Mouse (Mus musculus): ENCODE data around the gene Pgm1. TPM values are rescaled to one million over a fixed set of nuclear protein-coding genes. Genes with fewer than 3 reads are reported as not detected.

Gene Pgm1
- polyA plus RNA-seq, 1 experiment from 2014 or later = 213 TPM

DNA sequence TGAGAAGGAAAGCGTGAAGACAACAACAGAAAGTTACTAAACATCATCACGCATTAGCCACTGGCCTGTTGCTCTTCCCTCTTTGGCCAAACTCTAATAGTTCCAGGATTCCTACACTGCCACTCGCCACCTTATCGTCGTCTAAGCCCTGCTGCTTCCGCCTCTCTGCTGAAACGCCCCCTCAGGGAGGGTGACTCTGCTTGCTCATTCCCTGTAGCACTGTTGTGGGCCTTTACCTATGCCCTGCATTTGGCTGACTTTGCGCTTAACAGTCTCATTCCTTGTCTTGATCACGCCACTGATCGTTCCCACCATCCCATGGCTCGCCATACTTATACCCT is 2.0 kb downstream of the Pgm1 start:
- ATAC-seq (ENCODE audit: low read depth) = no peak
- peak overlapping the region; percentile 74 for H3K4me2 ChIP-seq (ENCODE audit: low read depth, low read length)
- H3K4me1 ChIP-seq (ENCODE audit: control insufficient read depth, low read depth, low read length) = no peaks in the 10 kb centered on the region; the same call in none of the 2 replicates
- no peak overlapping the region; the same call in 1 of the 2 replicates for H3K9ac ChIP-seq (ENCODE audit: low read depth, low read length)
- WGBS (ENCODE audit: insufficient replicate concordance) = 57% methylated on average over 11 of the region's 11 CpGs
- H3K36me3 ChIP-seq (ENCODE audit: control insufficient read depth, insufficient read depth) = no peaks in the 10 kb centered on the region
- no peaks in the 10 kb centered on the region for H3K9me3 ChIP-seq (replicated peaks; ENCODE audit: control insufficient read depth, low read length)
- no peaks in the 10 kb centered on the region for H3K27me3 ChIP-seq (ENCODE audit: control insufficient read depth, insufficient read depth, low read depth, low read length)
- peak overlapping the region; percentile 71 for H3K4me3 ChIP-seq (ENCODE audit: low read depth, low read length)
- H3K27ac ChIP-seq (ENCODE audit: low read length) = no peak overlapping the region; the same call in 1 of the 2 replicates

DNA sequence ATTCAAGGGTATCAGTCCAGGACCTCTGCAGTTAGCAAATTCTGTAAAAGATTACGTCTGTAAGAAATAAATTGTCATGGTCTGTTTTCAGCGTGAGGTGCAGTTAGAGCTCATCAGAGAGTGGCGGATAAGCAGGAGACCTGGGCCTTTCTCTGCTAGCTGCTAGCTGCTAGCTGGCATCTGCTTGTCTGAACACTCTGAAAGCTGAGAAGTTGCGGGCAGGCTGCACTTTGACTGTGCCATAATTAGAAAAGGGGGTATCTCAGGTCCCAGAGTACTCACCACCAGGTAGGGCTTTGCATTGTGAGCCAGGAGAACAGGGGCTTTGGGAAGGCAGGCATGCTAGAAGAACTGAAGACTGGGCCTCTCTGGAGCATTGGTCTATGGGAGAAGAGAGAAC is 2.6 kb downstream of the Pgm1 start:
- no peaks in the 10 kb centered on the region for H3K36me3 ChIP-seq (ENCODE audit: control insufficient read depth, insufficient read depth)
- 79% methylated on average over 4 of the region's 4 CpGs for WGBS (ENCODE audit: insufficient replicate concordance)
- H3K4me2 ChIP-seq (ENCODE audit: low read depth, low read length) = peak overlapping the region; percentile 74; the same call in 1 of the 2 replicates

DNA sequence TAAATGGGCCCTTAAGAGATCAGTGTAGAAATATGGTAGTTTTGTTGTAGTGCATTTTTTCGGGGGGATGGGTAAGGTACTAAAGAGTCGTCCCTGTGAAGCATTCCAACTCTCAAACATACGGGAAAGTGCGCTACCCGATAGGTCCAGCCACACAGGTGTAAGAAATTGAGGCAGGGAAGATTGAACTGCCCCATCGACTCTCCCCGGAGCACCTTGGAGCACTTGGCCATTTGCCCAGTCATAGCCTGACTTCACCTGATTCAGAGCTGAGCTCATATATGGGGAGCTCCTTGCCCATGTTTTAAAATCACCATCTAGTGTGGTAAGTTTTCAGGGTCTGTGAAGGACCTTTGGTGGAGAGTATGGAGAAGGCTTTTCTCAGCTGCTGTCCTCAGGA is 5.6 kb downstream of the Pgm1 start:
- Histone ChIP-seq H3K9ac (ENCODE audit: low read depth, low read length) (no peak overlapping the region), H3K4me3 (ENCODE audit: low read depth, low read length) (no peak overlapping the region), H3K27ac (ENCODE audit: low read length) (no peak overlapping the region), H3K4me2 (ENCODE audit: low read depth, low read length) (no peak overlapping the region), H3K27me3 (ENCODE audit: control insufficient read depth, insufficient read depth, low read depth, low read length) (no peaks in the 10 kb centered on the region), H3K36me3 (ENCODE audit: control insufficient read depth, insufficient read depth) (no peaks in the 10 kb centered on the region), H3K4me1 (ENCODE audit: control insufficient read depth, low read depth, low read length) (no peaks in the 10 kb centered on the region; the same call in none of the 2 replicates), H3K9me3 (replicated peaks; ENCODE audit: control insufficient read depth, low read length) (no peaks in the 10 kb centered on the region)
- ATAC-seq (ENCODE audit: low read depth) = no peak
- WGBS (ENCODE audit: insufficient replicate concordance) = 78% methylated on average over 7 of the region's 7 CpGs

More for the DNA sequence above, 2.6 kb downstream of the Pgm1 start:
- H3K4me3 ChIP-seq (ENCODE audit: low read depth, low read length) = peak overlapping the region; percentile 13
- no peaks in the 10 kb centered on the region; the same call in none of the 2 replicates for H3K4me1 ChIP-seq (ENCODE audit: control insufficient read depth, low read depth, low read length)
- no peak overlapping the region for H3K27ac ChIP-seq (ENCODE audit: low read length)
- no peaks in the 10 kb centered on the region for H3K27me3 ChIP-seq (ENCODE audit: control insufficient read depth, insufficient read depth, low read depth, low read length)
- ATAC-seq (ENCODE audit: low read depth) = no peak
- no peaks in the 10 kb centered on the region for H3K9me3 ChIP-seq (replicated peaks; ENCODE audit: control insufficient read depth, low read length)
- no peak overlapping the region for H3K9ac ChIP-seq (ENCODE audit: low read depth, low read length)

DNA sequence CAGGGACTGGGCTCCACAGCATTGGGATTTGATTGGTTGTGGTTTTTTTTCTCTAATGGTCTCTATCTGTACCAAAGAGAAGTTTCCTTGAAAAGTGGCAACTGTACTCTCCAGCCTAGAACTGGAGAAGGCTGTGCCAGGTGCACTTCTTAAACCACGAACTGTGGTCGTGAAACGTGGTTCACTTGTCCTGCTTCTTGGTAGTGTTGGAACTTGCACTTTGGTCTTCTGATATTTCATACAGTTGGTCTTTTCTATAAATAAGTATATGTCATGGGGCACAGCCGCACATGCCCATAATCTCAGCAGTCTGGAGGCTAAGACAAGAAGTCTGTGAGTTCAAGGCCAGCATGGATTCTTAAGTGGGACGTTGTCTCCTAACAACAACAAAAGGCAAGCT is 7.1 kb downstream of the Pgm1 start:
- no peaks in the 10 kb centered on the region for H3K9me3 ChIP-seq (replicated peaks; ENCODE audit: control insufficient read depth, low read length)
- H3K27ac ChIP-seq (ENCODE audit: low read length) = no peak overlapping the region
- no peak overlapping the region for H3K9ac ChIP-seq (ENCODE audit: low read depth, low read length)
- no peaks in the 10 kb centered on the region for H3K27me3 ChIP-seq (ENCODE audit: control insufficient read depth, insufficient read depth, low read depth, low read length)
- WGBS (ENCODE audit: insufficient replicate concordance) = 64% methylated on average over 5 of the region's 5 CpGs
- no peak for ATAC-seq (ENCODE audit: low read depth)
- no peaks in the 10 kb centered on the region; the same call in none of the 2 replicates for H3K4me1 ChIP-seq (ENCODE audit: control insufficient read depth, low read depth, low read length)
- no peak overlapping the region for H3K4me2 ChIP-seq (ENCODE audit: low read depth, low read length)
- no peaks in the 10 kb centered on the region for H3K36me3 ChIP-seq (ENCODE audit: control insufficient read depth, insufficient read depth)
- H3K4me3 ChIP-seq (ENCODE audit: low read depth, low read length) = no peak overlapping the region

DNA sequence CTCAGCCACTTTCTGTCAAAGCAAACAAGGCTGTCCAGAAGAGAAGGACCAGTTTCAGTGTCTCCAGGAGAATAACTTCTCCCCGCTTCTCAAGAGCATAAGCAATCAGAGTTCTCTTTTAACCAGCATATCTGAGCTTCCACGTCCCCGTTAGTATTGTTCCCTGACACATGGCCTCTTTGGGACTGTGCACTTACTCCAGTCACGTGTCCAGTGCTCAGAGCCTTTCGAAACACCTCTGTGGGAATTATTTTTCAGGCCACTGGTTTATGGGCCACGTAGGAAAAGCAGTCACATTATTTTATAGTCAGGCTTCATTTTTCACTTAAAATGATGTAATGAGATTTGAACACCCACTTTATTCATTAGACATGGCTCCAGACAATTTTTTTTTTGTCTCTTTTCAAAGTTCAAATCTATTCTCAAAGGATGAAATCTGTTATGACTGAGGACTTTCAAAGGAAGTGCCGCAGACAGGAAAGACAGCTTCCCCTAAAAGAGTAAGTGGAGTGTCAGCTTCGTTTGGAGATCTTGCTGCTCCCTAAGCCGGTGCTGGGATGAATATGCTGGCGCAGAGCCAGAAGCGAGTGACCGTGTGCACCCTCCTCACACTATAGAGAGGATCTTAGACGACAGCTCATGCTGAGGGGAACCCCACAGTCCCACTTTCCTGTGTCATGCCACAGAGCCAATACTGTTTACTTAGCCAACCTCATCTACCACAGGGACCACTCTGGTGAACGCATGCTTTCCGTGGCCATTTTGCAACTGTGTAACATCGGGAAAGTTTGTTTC is 10.7 kb downstream of the Pgm1 start:
- Histone ChIP-seq H3K4me3 (ENCODE audit: low read depth, low read length) (no peak overlapping the region), H3K9me3 (replicated peaks; ENCODE audit: control insufficient read depth, low read length) (no peaks in the 10 kb centered on the region), H3K9ac (ENCODE audit: low read depth, low read length) (no peak overlapping the region), H3K36me3 (ENCODE audit: control insufficient read depth, insufficient read depth) (no peaks in the 10 kb centered on the region), H3K4me1 (ENCODE audit: control insufficient read depth, low read depth, low read length) (no peaks in the 10 kb centered on the region; the same call in none of the 2 replicates), H3K27me3 (ENCODE audit: control insufficient read depth, insufficient read depth, low read depth, low read length) (no peaks in the 10 kb centered on the region), H3K27ac (ENCODE audit: low read length) (no peak overlapping the region), H3K4me2 (ENCODE audit: low read depth, low read length) (no peak overlapping the region)
- ATAC-seq (ENCODE audit: low read depth) = 0 out of 2 replicates have a peak, but pooled peaks have one; percentile 16
- 57% methylated on average over 16 of the region's 16 CpGs for WGBS (ENCODE audit: insufficient replicate concordance)

DNA sequence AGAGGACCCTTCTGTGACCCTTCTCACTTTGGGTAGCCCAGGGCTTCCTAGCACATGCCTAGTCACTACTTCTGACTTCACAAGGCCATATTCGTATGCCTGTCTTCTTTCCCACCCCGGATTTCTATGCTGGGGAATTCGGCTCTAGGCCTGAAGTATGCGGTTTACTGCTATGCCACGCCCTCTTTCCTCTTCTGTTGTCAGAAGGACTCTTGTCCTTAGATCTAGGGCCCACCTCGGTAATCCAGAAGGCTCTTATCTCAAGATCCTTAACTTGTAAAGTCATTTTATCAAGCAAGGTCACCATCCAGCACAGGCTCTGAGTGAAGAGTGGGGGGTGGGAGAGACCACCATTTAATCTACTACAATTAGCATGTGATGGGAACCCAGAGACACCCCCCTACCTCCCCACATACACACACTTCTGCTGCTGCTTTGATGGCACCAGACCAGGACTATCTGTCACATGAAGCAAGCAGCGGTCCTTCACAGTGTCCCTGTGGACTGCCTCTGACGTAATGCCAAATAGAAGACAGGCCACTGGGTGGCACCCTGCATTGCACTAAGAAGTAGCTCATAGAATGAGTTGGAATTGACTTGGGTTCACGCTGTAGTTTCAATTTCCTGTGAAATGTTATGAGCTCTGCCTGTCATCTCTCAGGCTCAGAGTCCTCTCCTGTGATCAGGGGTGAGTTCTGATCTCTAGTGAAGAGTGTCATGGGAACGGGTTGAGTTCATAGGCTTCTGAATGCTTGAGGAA is 12.6 kb downstream of the Pgm1 start:
- ATAC-seq (ENCODE audit: low read depth) = peak; percentile 57
- Histone ChIP-seq H3K9me3 (replicated peaks; ENCODE audit: control insufficient read depth, low read length) (no peaks in the 10 kb centered on the region), H3K4me3 (ENCODE audit: low read depth, low read length) (no peak overlapping the region), H3K4me1 (ENCODE audit: control insufficient read depth, low read depth, low read length) (no peaks in the 10 kb centered on the region; the same call in none of the 2 replicates), H3K9ac (ENCODE audit: low read depth, low read length) (no peak overlapping the region), H3K27ac (ENCODE audit: low read length) (no peak overlapping the region), H3K4me2 (ENCODE audit: low read depth, low read length) (no peak overlapping the region), H3K27me3 (ENCODE audit: control insufficient read depth, insufficient read depth, low read depth, low read length) (no peaks in the 10 kb centered on the region), H3K36me3 (ENCODE audit: control insufficient read depth, insufficient read depth) (no peaks in the 10 kb centered on the region)
- 58% methylated on average over 10 of the region's 10 CpGs for WGBS (ENCODE audit: insufficient replicate concordance)

DNA sequence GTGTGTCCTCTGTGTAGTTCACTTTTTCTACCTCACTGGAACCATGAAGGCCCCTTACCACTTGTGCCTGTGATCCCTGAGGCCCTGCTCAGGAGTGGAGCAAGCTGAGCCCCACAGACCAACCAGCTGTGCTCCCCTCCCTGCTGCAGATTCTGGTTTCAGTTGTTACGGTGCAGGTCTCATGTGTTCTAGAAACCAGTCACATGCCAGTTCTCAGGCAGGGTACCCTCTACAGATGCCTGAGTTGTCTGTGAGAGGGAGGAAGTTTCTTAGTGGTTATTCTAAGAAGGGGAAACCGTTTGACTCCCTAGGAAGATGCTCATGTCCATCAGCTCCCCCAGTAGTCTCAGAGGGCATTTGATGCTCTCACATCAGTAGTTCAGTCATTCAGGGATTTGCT is 15.4 kb downstream of the Pgm1 start:
- Histone ChIP-seq H3K4me1 (ENCODE audit: control insufficient read depth, low read depth, low read length) (no peaks in the 10 kb centered on the region; the same call in 1 of the 2 replicates), H3K4me3 (ENCODE audit: low read depth, low read length) (no peak overlapping the region), H3K9me3 (replicated peaks; ENCODE audit: control insufficient read depth, low read length) (no peaks in the 10 kb centered on the region), H3K27ac (ENCODE audit: low read length) (no peak overlapping the region), H3K4me2 (ENCODE audit: low read depth, low read length) (no peak overlapping the region), H3K36me3 (ENCODE audit: control insufficient read depth, insufficient read depth) (no peaks in the 10 kb centered on the region), H3K27me3 (ENCODE audit: control insufficient read depth, insufficient read depth, low read depth, low read length) (no peaks in the 10 kb centered on the region), H3K9ac (ENCODE audit: low read depth, low read length) (no peak overlapping the region)
- no peak for ATAC-seq (ENCODE audit: low read depth)
- 58% methylated on average over 2 of the region's 2 CpGs for WGBS (ENCODE audit: insufficient replicate concordance)

DNA sequence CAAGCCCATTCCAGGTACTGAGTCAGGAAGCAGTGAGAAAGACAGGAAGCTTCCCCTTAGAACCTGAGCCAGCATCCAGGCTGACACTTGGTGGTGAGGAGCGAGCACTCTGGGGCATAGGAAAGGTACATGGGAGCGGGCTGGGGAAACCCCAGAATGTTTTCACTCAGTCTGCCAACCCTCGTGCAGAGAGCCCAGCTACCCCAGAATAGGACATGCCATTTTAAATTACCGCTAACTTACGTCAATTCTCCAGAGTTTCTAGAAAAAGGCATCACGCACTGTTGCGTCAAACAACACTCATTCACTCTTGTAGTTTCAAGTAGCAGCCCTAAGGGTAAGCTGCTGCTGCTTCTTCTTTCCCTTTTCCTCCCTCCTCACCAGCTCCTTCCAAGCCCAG is 15.8 kb downstream of the Pgm1 start:
- Histone ChIP-seq H3K9me3 (replicated peaks; ENCODE audit: control insufficient read depth, low read length) (no peaks in the 10 kb centered on the region), H3K4me1 (ENCODE audit: control insufficient read depth, low read depth, low read length) (no peaks in the 10 kb centered on the region; the same call in 1 of the 2 replicates), H3K36me3 (ENCODE audit: control insufficient read depth, insufficient read depth) (no peaks in the 10 kb centered on the region), H3K4me2 (ENCODE audit: low read depth, low read length) (no peak overlapping the region), H3K9ac (ENCODE audit: low read depth, low read length) (no peak overlapping the region), H3K4me3 (ENCODE audit: low read depth, low read length) (no peak overlapping the region), H3K27me3 (ENCODE audit: control insufficient read depth, insufficient read depth, low read depth, low read length) (no peaks in the 10 kb centered on the region), H3K27ac (ENCODE audit: low read length) (no peak overlapping the region)
- 72% methylated on average over 7 of the region's 7 CpGs for WGBS (ENCODE audit: insufficient replicate concordance)
- no peak for ATAC-seq (ENCODE audit: low read depth)

DNA sequence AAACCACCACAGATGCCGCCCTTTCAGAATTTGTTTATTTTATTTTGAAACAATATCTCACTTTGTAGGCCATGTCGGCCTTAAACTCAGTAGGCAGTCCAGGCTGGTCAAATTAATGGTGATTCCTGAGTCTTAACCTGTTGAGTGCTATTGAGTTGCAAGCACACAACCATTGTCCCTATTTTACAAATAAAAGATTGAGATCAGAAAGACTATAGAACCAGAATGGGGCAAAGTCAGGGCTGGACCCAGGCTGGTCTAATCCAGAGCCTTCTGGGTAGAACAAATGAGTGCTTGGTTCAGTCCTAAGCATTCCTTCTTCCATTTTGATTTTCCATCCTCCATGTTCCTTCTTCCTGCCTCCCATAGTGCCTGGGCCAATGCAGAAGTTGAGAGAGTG is 17.3 kb downstream of the Pgm1 start:
- Histone ChIP-seq H3K4me1 (ENCODE audit: control insufficient read depth, low read depth, low read length) (no peaks in the 10 kb centered on the region; the same call in 1 of the 2 replicates), H3K4me2 (ENCODE audit: low read depth, low read length) (no peak overlapping the region), H3K9me3 (replicated peaks; ENCODE audit: control insufficient read depth, low read length) (no peaks in the 10 kb centered on the region), H3K36me3 (ENCODE audit: control insufficient read depth, insufficient read depth) (no peaks in the 10 kb centered on the region), H3K4me3 (ENCODE audit: low read depth, low read length) (no peak overlapping the region), H3K27ac (ENCODE audit: low read length) (no peak overlapping the region), H3K27me3 (ENCODE audit: control insufficient read depth, insufficient read depth, low read depth, low read length) (no peaks in the 10 kb centered on the region), H3K9ac (ENCODE audit: low read depth, low read length) (no peak overlapping the region)
- no peak for ATAC-seq (ENCODE audit: low read depth)
- 65% methylated on average over 2 of the region's 2 CpGs for WGBS (ENCODE audit: insufficient replicate concordance)
